Mouse (Mus musculus): Measurements from ENCODE around the gene Zyg11b. TPM values are rescaled to one million over a fixed set of nuclear protein-coding genes. Genes with fewer than 3 reads are reported as not detected.
A peak's percentile ranks its signal among the peaks of the same experiment; 100 is the strongest.

The Zyg11b gene
- total RNA-seq (2021), result 10 to 100 TPM; 36.5 to 37.5 TPM

DNA sequence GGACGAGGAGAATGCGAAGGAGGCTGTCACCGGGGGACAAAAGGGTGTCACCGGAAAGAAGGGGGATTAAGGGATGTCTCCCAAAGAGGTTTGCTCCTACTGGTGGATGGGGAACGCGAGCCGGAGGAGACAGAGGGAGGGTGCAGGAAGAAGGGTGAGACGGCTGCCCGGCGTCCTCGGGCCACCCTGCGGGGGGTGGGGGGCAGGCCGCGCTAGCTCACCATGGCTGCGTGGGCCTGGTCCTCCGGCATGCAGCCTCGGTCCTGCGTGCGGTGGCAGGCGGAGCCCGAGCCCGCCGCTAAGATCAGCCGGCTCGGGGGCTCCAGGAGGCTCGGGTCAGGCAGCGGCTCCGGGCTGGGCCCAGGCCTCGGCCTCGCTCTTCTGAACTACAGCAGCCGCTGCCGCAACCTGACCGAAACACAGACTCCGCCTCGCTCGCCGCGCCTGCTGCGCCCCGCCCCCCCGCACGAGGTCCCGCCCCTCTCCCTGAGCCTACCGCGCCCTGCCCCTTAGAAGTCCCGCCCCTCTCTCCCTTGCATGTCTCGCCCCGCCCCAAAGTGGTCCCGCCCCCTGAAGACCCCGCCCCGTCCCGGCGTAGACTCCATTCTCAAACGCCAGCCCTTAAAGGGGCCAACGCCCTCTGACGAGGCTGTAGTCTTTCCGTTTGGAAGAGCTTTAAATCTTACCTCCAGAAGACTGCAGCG, at the start of gene Zyg11b:
Gene Zyg11b, minus strand, starts transcription at position 427 of the 704 bp plus-strand sequence.
- intact Hi-C loops (cut with DNase I), result loop anchor here (2.0 kb wide), 1 partner anchor 26 kb away; no protein-coding TSS in a partner anchor
- peak; percentile 91 for DNase-seq

DNA sequence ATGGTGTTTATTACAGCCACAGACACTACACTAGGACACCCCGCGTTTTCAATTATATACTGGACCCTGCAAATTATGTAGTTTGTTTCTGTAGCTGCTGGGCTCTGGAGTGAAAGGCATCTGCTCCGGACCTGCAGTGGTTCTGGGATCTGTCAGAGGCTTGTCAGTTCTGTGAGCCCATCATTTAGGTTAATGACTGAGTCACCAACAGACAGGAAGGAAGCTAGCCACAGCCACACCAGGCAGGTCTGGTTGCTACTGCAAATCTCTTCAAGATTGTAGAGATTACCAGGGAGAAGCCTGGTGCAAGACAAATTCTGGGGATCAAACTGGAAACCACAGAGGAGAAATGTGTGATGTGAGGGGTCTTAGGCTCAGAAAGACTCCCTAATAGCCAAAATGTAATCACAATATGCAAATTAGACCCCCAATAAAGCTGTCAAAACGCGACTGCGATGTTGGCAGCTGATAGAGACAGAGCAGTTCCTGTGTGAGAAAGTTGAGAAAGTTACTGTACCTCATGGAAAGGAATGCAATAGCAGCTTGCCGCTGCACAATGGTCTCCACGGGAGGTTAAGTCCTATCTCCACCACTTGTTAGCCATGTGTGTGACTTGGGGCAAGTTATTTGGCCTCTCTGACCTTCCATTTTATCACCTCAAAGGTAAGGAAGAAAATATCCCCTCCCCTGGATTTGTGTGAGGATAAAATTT, 49.1 kb upstream of the Zyg11b start:
- intact Hi-C loops (cut with DNase I), result no loop called here
- DNase-seq, result no peak

DNA sequence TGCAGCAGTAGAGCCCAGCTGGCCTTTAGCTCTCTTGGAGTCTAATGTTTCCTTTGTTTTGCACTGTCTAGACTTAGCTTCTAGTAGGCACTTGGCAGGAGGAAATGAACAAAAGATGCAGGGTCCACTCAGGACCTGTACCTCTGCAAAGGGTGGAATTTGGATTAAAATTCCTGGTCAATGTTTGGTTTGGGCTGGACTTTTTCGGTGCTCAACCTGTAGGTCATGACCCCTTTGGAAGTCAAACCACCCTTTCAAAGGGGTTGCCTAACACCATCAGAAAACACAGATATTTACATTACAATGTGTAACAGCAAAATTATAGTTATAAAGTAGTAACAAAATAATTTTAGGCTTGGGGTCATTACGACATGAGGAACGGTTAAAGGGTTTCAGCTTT, 48.2 kb upstream of the Zyg11b start:
- no peak for DNase-seq
- intact Hi-C loops (cut with DNase I), result no loop called here

DNA sequence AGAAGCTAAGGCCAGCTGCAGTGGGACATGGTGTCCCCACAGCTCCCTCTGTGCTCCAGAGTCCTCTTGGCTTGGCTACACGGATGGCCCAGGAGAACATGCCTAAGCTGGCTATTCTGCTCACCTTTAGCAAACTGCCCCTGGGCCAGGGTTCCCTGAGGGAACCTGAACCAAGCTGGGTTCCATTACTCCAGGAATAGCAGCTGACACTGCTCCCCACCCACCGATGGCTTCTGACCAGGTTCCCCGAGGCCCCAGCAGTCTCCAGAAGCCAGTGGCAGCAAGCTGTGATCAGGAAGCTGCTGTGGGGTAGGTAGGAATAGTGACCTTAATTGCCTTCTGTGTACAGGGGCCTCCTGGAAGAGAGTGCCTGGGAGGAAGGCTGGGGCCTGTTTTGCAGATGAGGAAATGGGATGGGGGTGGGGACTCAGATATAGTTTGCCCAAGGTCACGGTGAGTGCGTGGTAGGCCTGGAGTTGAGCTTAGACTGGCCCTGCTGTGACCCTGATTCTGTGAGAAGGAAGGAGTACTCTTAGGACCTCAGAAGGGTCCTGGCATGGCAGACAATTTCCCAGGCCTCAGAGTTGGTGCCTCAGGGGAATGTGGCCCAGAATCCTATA, 47.5 kb upstream of the Zyg11b start:
- intact Hi-C loops (cut with DNase I), result no loop called here

DNA sequence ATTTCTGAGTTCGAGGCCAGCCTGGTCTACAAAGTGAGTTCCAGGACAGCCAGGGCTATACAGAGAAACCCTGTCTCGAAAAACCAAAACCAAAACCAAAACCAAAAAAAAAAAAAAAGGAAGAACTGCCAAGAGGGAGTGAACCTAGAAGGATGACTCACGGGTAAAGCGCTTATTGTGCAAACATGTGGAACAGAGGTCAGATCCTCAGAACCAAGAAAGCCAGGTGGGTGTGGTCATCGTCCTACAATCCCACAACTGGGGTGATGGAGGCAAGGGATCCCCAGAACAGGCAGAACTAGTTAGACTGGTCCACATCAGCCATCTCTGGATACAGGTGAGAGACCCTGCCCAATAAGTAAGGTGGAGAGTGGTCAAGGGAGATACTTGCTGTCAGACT, 46.2 kb upstream of the Zyg11b start:
- DNase-seq, result no peak
- intact Hi-C loops (cut with DNase I), result no loop called here

More for the DNA sequence above, 47.5 kb upstream of the Zyg11b start:
- DNase-seq, result peak; percentile 46 to 49

DNA sequence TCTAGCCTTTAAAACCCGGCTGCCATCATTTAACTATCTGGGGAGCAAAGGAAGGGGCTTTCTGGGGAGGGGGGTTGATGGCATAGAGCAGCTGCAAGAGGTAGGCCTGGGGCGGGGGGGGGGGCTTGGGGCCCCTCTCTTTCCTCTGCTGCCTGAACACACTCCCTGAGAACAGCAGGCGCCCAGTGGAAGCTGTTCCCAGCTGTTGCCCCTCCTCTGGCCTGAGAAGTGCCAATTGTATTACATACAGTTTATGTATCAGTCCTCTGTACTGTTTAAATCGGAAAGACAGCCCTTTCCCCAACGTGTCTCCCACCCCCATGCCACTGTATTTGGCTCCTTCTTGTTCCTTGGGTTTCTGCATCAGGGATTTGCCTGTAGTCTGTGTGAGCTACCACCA, 44.9 kb upstream of the Zyg11b start:
- no peak for DNase-seq
- intact Hi-C loops (cut with DNase I), result no loop called here

DNA sequence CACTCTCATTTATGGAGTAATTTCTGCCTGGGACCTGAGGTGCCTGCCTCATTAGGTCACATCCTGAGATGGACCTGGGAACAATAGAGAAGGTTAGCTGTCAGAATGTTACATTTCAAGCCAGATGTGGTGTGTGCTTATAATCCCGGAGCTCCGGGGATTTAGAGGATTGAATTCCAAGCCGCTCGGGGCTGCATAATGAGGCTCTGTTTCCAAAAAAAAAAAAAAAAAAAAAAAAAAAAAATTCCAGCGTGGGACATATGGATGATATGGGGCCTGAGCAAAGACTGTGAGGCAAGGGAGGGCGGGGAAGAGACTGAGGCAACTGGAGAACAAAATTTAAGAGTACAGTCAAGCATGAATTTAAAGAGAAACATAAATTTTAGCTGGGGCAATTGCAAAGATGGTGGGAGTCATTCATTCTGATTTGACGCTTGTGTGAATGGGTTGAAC, 43.8 kb upstream of the Zyg11b start:
- intact Hi-C loops (cut with DNase I), result no loop called here
- no peak for DNase-seq

DNA sequence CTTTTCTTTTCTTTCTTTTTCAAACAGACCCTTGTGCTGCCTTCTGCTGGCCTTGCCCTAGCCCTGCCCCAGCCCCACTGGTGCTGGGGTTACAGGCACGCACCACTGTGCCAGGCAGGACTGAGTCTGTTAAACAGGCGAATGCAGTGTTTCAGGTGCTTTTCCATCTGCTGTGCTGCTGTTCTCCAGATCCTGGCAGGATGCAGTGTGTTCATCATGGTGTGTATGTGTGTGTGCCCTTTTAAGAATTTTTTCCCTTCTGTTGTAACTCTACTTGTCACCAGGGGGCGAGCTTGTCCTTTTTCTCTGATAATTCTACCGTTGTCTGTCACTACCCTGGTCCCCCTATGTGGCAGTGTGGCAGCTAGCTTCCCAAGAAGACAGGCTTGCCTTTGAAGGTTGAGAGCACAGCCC, 38.4 kb upstream of the Zyg11b start:
- intact Hi-C loops (cut with DNase I), result loop anchor here (2.0 to 5.0 kb wide), 2 partner anchors 122 to 278 kb away; partner anchors contain the start of gene Cc2d1b
- DNase-seq, result peak; percentile 74 to 87

DNA sequence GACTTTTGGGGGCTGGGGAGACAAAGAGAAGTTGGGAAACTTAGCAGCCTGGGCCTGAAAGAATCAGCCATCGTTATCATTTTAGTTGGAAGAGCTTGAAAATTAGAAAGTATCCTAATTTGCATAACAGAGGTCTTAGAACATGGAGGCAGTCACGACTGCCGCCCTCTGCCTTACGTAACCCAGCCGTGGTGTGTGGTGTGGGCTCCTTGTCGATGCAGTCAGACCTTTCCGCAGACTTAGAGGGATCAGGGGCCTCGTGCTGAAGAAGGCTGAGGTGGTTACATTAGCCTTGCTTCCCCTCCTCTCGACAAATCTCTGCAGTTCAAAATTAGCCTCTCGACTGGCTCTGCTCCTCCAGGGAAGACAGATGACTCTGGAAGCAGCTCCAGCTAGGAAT, 37.9 kb upstream of the Zyg11b start:
- intact Hi-C loops (cut with DNase I), result loop anchor here (2.0 to 5.0 kb wide), 2 partner anchors 122 to 278 kb away; partner anchors contain the start of gene Cc2d1b
- DNase-seq, result no peak

DNA sequence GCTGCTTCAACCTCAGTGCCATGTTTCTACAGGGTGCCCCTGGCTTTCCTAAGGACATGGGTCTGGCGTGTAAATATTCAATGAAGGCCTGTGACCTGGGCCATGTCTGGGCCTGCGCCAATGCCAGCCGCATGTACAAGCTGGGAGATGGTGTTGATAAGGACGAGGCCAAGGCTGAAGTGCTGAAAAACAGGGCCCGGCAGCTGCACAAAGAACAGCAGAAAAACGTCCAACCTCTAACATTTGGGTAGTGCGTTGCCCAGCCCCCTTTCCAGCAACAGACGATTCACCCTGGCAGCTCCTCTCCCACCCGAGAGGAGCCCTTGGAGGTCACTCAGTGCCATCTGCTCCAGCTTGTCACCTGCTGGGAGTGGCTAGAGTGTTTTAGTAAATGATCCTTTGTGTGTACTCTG, 37.4 kb upstream of the Zyg11b start:
- DNase-seq, result no peak
- intact Hi-C loops (cut with DNase I), result loop anchor here (2.0 to 5.0 kb wide), 2 partner anchors 122 to 279 kb away; partner anchors contain the start of gene Cc2d1b

DNA sequence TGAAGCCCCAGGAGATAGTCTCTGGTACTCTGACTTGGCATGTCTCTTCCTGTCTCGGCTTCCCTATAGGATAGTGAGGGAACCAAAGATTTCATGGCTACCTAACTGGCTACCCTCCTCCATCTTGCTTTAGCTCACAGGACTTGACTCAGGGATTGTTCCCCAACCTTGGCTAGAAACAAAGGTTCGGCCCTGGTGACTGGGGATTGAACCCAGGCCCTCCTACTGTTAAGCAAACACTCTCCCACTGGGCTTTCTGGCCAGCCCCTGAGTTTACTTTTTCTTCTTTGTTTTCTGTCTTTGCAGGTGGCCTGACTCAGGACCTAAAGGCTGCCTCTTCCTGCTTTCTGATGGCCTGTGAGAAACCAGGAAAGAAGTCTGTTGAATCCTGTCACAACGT, 36.9 kb upstream of the Zyg11b start:
- intact Hi-C loops (cut with DNase I), result loop anchor here (2.0 to 5.0 kb wide), 2 partner anchors 123 to 279 kb away; partner anchors contain the start of gene Cc2d1b

DNA sequence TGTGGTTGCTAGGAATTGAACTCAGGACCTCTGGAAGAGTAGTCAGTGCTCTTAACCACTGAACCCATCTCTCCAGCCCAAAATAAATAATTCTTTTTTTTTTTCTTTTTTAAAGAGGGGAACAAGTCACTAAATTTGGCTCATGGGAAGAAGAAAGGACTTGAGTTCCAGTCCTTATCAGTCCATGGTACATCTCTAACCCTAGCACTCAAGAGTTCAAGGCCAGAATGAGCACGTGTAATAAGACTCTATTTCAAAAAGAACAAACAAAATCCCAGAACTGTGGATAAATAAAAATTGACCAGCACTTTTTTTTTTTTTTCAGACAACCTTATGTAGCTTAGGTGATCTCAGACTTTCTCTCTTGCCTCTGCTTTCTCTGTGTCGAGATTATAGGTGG, 35.9 kb upstream of the Zyg11b start:
- no peak for DNase-seq
- intact Hi-C loops (cut with DNase I), result loop anchor here (5.0 kb wide), 1 partner anchor 281 kb away; the partner anchor contains the start of gene Cc2d1b

More for the DNA sequence above, 36.9 kb upstream of the Zyg11b start:
- no peak for DNase-seq

DNA sequence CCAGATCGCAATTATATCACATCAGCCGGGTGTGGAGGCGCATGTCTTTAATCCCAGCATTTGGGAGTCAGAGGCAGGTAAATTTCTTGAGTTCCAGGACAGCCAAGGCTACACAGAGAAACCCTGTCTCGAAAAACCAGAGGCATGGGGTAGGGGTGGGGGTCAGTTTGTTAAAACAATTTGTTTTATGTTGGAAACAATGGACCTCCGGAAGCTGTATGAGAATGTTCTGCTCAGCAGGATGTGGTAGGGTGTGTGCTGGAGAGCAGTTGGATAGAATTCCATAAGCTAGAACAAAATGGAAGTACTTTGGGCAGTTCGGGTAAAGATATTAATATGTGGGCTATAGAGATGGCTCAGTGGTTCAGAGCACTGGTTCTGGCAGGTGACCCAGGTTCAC, 34.5 kb upstream of the Zyg11b start:
- DNase-seq, result no peak
- intact Hi-C loops (cut with DNase I), result loop anchor here (5.0 kb wide), 1 partner anchor 282 kb away; the partner anchor contains the start of gene Cc2d1b

DNA sequence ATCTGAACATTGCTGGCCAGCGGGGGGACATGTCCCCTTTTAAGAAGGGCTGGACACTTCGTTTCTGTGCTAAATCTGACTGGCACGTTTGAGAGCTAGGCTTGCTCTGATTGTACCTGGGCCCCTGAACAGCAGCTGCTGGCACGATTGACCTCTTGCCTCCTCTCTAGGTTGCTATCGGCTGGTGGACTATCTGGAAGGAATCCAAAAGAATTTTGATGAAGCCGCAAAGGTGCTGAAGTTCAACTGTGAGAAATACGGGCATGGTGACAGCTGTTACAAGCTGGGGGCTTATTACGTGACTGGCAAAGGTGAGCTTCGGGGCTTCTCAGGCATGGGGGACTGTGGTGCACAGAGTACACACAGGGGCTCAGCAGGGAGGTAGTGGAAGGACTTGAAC, 31.1 kb upstream of the Zyg11b start:
- intact Hi-C loops (cut with DNase I), result no loop called here
- no peak for DNase-seq

DNA sequence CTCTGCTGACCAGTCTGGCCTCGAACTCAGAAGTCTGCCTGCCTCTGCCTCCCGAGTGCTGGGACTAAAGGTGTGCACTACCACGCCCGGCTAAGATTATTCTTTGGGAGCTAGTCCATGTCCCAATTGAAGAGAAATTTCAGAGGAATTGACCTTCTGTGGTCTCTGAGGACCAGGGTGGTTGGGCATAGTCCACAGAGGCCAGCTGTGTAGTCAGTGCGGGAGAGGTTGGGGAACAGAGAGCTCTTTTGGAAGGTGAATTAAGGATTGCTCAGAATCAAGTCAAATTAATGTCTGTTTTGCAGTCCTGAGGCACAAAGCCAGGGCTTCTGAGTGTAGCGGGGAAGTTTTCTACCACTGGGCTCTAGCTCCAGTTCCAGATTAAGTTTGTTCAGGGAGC, 28.9 kb upstream of the Zyg11b start:
- intact Hi-C loops (cut with DNase I), result loop anchor here (5.0 to 10.0 kb wide), 4 partner anchors 78 to 405 kb away; partner anchors contain the start of genes Cpt2 and Echdc2
- DNase-seq, result no peak

DNA sequence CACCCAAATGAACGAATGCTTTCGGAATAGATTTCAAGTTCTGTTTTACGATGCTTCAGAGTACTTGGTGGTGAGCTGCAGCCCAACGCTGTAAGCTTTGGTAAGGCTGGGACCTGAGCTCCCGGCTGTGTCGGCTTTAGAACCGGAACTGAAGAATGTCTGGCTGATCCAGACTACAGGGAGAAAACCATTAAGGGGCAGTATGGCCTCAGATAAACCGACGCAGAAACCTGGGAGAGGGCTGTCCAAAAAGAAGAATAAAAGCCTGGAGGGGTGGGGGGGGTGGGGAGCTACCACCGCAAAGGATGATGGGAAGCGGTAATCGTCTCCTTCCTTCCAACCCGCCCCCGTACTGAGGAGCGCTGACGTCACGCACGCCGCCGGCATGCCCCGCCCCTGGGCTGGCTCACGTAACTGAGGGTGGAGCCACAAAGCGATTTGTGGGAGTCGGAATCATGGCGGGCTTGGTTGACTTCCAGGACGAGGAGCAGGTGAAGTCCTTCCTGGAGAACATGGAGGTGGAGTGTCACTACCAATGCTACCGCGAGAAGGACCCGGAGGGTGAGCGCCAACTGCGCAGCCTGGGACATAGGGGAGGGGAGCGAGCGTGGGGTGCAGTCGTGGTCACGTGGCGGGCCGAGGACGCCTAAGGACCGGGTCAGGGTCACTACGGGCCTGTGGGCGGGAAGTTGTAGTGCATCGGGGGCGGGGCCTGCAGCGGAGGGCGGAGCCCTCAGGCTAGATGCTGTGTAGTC, 27.0 kb upstream of the Zyg11b start, which contains the start of gene Coa7:
Gene Coa7, plus strand, starts transcription at position 411 of the 755 bp plus-strand sequence.
- peak; percentile 97 to 98 for DNase-seq
- intact Hi-C loops (cut with DNase I), result loop anchor here (1.0 to 10.0 kb wide), 6 partner anchors 27 to 403 kb away; partner anchors contain the start of genes Cpt2, Echdc2 and Zyg11b

DNA sequence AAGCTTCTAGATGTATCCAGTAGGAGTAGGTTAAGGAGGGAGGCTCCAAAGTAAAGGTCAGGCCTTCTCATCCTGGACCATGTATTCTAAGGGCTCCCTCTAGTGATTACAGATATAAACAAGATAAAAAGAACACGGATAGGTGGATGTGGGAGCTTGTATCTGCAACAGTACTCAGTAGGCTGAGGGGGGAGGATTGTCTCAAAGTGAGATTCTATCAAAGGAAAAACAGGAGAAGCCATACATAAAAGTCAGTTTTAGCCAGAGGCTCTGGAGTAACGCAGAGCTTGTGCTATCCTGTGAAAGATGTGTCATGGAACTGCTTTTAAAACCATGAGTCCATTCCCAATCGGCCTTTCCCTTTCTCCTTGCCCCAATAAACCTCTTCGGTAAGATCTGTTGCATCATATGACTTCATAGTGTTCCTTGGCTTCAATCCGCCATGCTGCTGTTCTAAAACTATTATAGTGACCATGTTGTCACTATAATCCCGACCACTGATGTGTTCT, 26.2 kb upstream of the Zyg11b start:
- DNase-seq, result peak; percentile 37 to 41
- intact Hi-C loops (cut with DNase I), result loop anchor here (2.0 to 10.0 kb wide), 5 partner anchors 26 to 402 kb away; partner anchors contain the start of genes Cpt2, Echdc2 and Zyg11b

DNA sequence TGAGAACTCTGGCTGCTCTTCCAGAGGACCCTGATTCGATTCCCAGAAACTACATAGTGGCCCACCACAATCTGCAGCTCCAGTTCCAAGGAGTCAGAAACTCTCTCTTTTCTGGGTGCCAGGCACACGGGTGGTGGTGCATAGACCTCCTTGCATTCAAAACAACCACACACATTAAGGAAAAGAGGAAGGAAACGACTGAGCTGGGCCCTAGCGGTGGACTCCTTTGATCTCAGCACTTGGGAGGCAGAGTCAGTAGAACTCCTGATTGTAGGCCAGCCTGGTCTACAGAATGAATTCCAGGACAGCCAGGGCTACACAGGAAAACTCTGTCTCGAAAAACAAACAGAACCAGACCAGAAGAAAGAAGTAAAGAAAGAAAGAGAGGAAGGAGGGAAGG, 22.7 kb upstream of the Zyg11b start:
- intact Hi-C loops (cut with DNase I), result loop anchor here (10.0 kb wide), 2 partner anchors 249 to 399 kb away; partner anchors contain the start of gene Cpt2
- no peak for DNase-seq

DNA sequence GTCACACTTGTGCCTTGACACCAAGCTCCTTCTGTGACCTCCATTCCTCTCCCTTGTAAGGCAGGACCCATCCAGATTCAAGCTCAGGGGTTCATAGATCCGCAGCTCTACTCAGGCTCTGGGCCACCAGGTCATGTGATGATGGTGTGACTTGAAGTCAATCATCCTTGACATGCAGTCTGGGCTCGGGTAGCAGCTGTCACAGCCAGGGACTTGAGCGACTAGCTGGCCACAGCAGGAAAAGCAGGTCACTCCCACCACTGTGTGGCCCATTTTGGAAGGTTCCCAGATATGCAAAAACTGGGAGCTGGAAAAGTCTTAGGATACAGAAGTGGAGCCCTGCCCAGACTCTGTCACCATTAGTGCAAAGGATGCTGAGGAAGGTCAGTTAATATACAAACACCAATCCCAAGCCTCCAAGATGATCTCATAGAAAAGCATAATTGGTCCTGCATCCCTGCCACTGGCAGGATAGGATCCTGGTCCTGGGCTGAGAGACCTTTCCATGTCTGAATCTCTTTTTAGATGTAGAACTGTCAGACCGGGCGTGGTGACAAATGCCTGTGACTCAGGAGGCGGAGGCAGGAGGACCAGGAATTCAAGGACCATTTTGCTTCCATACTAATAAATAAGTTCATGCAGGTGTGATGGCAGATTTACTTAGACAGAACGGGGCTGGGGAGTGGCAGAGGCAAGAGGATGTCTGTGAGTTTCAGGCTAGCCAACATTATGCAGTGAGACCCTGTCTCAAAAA, 19.9 kb upstream of the Zyg11b start:
- intact Hi-C loops (cut with DNase I), result loop anchor here (10.0 kb wide), 2 partner anchors 246 to 396 kb away; partner anchors contain the start of gene Cpt2
- peak; percentile 32 for DNase-seq

Measured in heart, postnatal 10 days (tissue).